Mouse (Mus musculus): Measurements from ENCODE around the gene Sh3pxd2a. TPM values are rescaled to one million over a fixed set of nuclear protein-coding genes. Genes with fewer than 3 reads are reported as not detected.
A peak's percentile ranks its signal among the peaks of the same experiment; 100 is the strongest.

Sh3pxd2a gene
- total RNA-seq (2012; rRNA removed) (2.4 and 3.2 TPM in 2 replicates), total RNA-seq (2014; rRNA removed) (1.2 and 1.3 TPM in 2 replicates), polyA plus RNA-seq (2012; ENCODE audit: insufficient read length, low read depth) (4.6 and 4.9 TPM in 2 replicates)

GRCm38 (mm10) chr19:47464304-47465241 lies at the start of gene Sh3pxd2a:
Gene Sh3pxd2a, minus strand, starts transcription at chr19:47464401.
- H3K27me3 ChIP-seq (replicated peaks): no peaks in the 10 kb centered on the region
- dilution Hi-C loops (cut with MboI; ENCODE audit: extremely low pct_ligation_motif_present, extremely low pct_unique_long_range_greater_than_20kb, low sequenced_read_pairs) (no loop called here), in situ Hi-C loops (cut with MboI; ENCODE audit: low pct_ligation_motif_present, low pct_unique_long_range_greater_than_20kb, low sequenced_read_pairs) (loop anchor here (5.0 kb wide), 1 partner anchor 107 kb away; no protein-coding TSS in a partner anchor)
- peaks cover 0 to 21% of the 10 kb centered on the region in 2 experiments for H3K36me3 ChIP-seq (replicated peaks in 1 of 2; ENCODE audit: control insufficient read depth in 1 of 2, insufficient read depth in 1 of 2, low read length in 1 of 2)
- peaks cover 0 to 8% of the 10 kb centered on the region in 2 experiments; a peak in 2 of 4 replicates for H3K4me1 ChIP-seq (ENCODE audit: control insufficient read depth in 1 of 2, insufficient read depth in 2 of 2)
- TF ChIP-seq NELFE (IDR thresholded peaks at IDR 0.05; ENCODE audit: low read depth, low read length) (0 out of 2 replicates have a peak, but pooled peaks have one; percentile 33), MEF2A (IDR thresholded peaks at IDR 0.05; ENCODE audit: borderline replicate concordance, low read depth, low read length) (no peak), UBTF (IDR thresholded peaks at IDR 0.05; ENCODE audit: low read depth, low read length) (0 out of 2 replicates have a peak, but pooled peaks have one; percentile 8), SIN3A (IDR thresholded peaks at IDR 0.05; ENCODE audit: low read length) (no peak), MAZ (IDR thresholded peaks at IDR 0.05; ENCODE audit: low read depth, low read length) (0 out of 2 replicates have a peak, but pooled peaks have one; percentile 1)
- peaks cover 8% of the 10 kb centered on the region for H3K9me3 ChIP-seq (replicated peaks; ENCODE audit: low read length)
- H3K4me3 ChIP-seq (replicated peaks in 1 of 3; ENCODE audit: low read depth in 2 of 3, low read length in 2 of 3, poor library complexity in 1 of 3): peak within 1 kb of the TSS; percentile 47 to 82 (median 73)
- no peak for DNase-seq (ENCODE audit: extremely low read depth)
- no peak within 1 kb of the TSS for H3K27ac ChIP-seq (ENCODE audit: insufficient read depth, low read depth)
- H3K79me2 ChIP-seq (replicated peaks; ENCODE audit: control insufficient read depth, extremely low read depth, insufficient read depth, poor library complexity, severe bottlenecking): no peaks in the 10 kb centered on the region
- peak within 1 kb of the TSS; percentile 63 for H3K4me2 ChIP-seq (ENCODE audit: insufficient read depth, low read depth, poor library complexity, severe bottlenecking)
- H3K9ac ChIP-seq (ENCODE audit: insufficient read depth, low read depth): peak within 1 kb of the TSS; percentile 64

GRCm38 (mm10) chr19:47513618-47513897 lies 49.4 kb upstream of the Sh3pxd2a start:
- in situ Hi-C loops (cut with MboI; ENCODE audit: low pct_ligation_motif_present, low pct_unique_long_range_greater_than_20kb, low sequenced_read_pairs): loop anchor here (10.0 kb wide), 1 partner anchor 281 kb away; no protein-coding TSS in a partner anchor
- no peak for TF ChIP-seq IRF4 (IDR thresholded peaks at IDR 0.05; ENCODE audit: low read depth, low read length)
- no peak for TF ChIP-seq TCF12 (IDR thresholded peaks at IDR 0.05; ENCODE audit: low read depth, low read length)
- no peak for TF ChIP-seq JUN (IDR thresholded peaks at IDR 0.05; ENCODE audit: insufficient read depth, low read depth, low read length)
- TF ChIP-seq GABPA (IDR thresholded peaks at IDR 0.05; ENCODE audit: insufficient replicate concordance, low read depth, low read length): no peak
- no peak for TF ChIP-seq E2F4 (IDR thresholded peaks at IDR 0.05; ENCODE audit: insufficient replicate concordance, low read depth, low read length)
- TF ChIP-seq RAD21 (IDR thresholded peaks at IDR 0.05; ENCODE audit: low read depth, low read length): no peak
- no peak for TF ChIP-seq CHD1 (IDR thresholded peaks at IDR 0.05; ENCODE audit: low read depth, low read length)
- no peak for TF ChIP-seq ZMIZ1 (IDR thresholded peaks at IDR 0.05; ENCODE audit: low read depth, low read length)
- no peak for TF ChIP-seq TBP (conservative IDR thresholded peaks at IDR 0.05; ENCODE audit: low read depth, low read length)
- TF ChIP-seq ZKSCAN1 (IDR thresholded peaks at IDR 0.05; ENCODE audit: borderline replicate concordance, low read depth, low read length): no peak
- no peak for TF ChIP-seq BHLHE40 (IDR thresholded peaks at IDR 0.05; ENCODE audit: low read depth, low read length)
- no peak for TF ChIP-seq KAT2A (IDR thresholded peaks at IDR 0.05; ENCODE audit: insufficient replicate concordance, low read length)
- TF ChIP-seq POLR2AphosphoS2 (IDR thresholded peaks at IDR 0.05; ENCODE audit: low read depth, low read length): no peak
- no peak for TF ChIP-seq ELF1 (IDR thresholded peaks at IDR 0.05; ENCODE audit: low read depth, low read length)
- no peak for TF ChIP-seq MYC (IDR thresholded peaks at IDR 0.05; ENCODE audit: low read depth, low read length)
- no peak for TF ChIP-seq USF1 (IDR thresholded peaks at IDR 0.05; ENCODE audit: low read depth, low read length)
- TF ChIP-seq MEF2A (IDR thresholded peaks at IDR 0.05; ENCODE audit: borderline replicate concordance, low read depth, low read length): no peak
- no peak for DNase-seq (ENCODE audit: extremely low read depth)
- no peak overlapping the region for H3K4me2 ChIP-seq (ENCODE audit: insufficient read depth, low read depth, poor library complexity, severe bottlenecking)
- peaks cover 40 to 87% of the 10 kb centered on the region in 2 experiments for H3K36me3 ChIP-seq (replicated peaks in 1 of 2; ENCODE audit: control insufficient read depth in 1 of 2, insufficient read depth in 1 of 2, low read length in 1 of 2)
- peaks cover 12 to 23% of the 10 kb centered on the region in 2 experiments for H3K4me1 ChIP-seq (ENCODE audit: control insufficient read depth in 1 of 2, insufficient read depth in 2 of 2)
- no peaks in the 10 kb centered on the region for H3K9me3 ChIP-seq (replicated peaks; ENCODE audit: low read length)
- no peak overlapping the region for H3K4me3 ChIP-seq (replicated peaks in 1 of 3; ENCODE audit: low read depth in 2 of 3, low read length in 2 of 3, poor library complexity in 1 of 3)
- H3K27me3 ChIP-seq (replicated peaks): no peaks in the 10 kb centered on the region
- dilution Hi-C loops (cut with MboI; ENCODE audit: extremely low pct_ligation_motif_present, extremely low pct_unique_long_range_greater_than_20kb, low sequenced_read_pairs): no loop called here
- no peak overlapping the region for H3K27ac ChIP-seq (ENCODE audit: insufficient read depth, low read depth)
- H3K79me2 ChIP-seq (replicated peaks; ENCODE audit: control insufficient read depth, extremely low read depth, insufficient read depth, poor library complexity, severe bottlenecking): no peaks in the 10 kb centered on the region
- H3K9ac ChIP-seq (ENCODE audit: insufficient read depth, low read depth): no peak overlapping the region

All from CH12.LX (cell line).